Mouse (Mus musculus) kidney, postnatal 0 days (tissue): ENCODE data around the gene Nde1. TPM values are rescaled to one million over a fixed set of nuclear protein-coding genes. Genes with fewer than 3 reads are reported as not detected.

Experiments
- ATAC-seq: fragments of 200-750 bp; cut with Nextera tagmentation; replicated peaks from 2 replicates; pipeline ENCODE4 v1.8.0; 2017; ENCODE audit warnings: low read depth, moderate number of reproducible peaks, moderate TSS enrichment, moderate library complexity; ENCODE audit not compliant: low FRiP score
- DNase-seq: peaks from one replicate; pipeline ENCODE4 v3.0.0-alpha.2; 2016; ENCODE audit warnings: low spot score
- H3K27ac ChIP-seq: fragments of 300-500 bp; sonication (generic); 2 replicates; pipeline ENCODE4 v1.5.1; 2014; ENCODE audit warnings: mild to moderate bottlenecking
- H3K27me3 ChIP-seq: fragments of 300-500 bp; sonication (generic); 2 replicates; pipeline ENCODE4 v1.6.1; 2014; ENCODE audit warnings: low read length, mixed read lengths; ENCODE audit not compliant: insufficient read depth
- H3K36me3 ChIP-seq: fragments of 300-500 bp; sonication (generic); 2 replicates; pipeline ENCODE4 v1.6.1; 2014; ENCODE audit warnings: low read length, mixed read lengths; ENCODE audit not compliant: insufficient read depth
- H3K4me1 ChIP-seq: fragments of 300-500 bp; sonication (generic); replicated peaks from 2 replicates; pipeline ENCODE4 v1.6.1; 2014; ENCODE audit warnings: antibody characterized with exemption, low read length, mixed read lengths; ENCODE audit not compliant: insufficient read depth
- H3K4me2 ChIP-seq: fragments of 300-500 bp; sonication (generic); 2 replicates; pipeline ENCODE4 v1.6.1; 2014; ENCODE audit warnings: mild to moderate bottlenecking, low read length, moderate library complexity, mixed read lengths
- H3K4me3 ChIP-seq: fragments of 300-500 bp; sonication (generic); replicated peaks from 2 replicates; pipeline ENCODE4 v1.5.1; 2014; ENCODE audit warnings: low read depth, low read length
- H3K9ac ChIP-seq: fragments of 300-500 bp; sonication (generic); 2 replicates; pipeline ENCODE4 v1.6.1; 2014; ENCODE audit warnings: low read depth, low read length
- H3K9me3 ChIP-seq: fragments of 300-500 bp; sonication (generic); replicated peaks from 2 replicates; pipeline ENCODE4 v1.6.1; 2016; ENCODE audit warnings: low read length, inconsistent platforms, mixed read lengths
- CTCF ChIP-seq: IDR thresholded peaks from 2 replicates; pipeline ENCODE4 v1.5.1; 2016; ENCODE audit warnings: antibody characterized with exemption, low read depth, mild to moderate bottlenecking, moderate library complexity
- WGBS: fragments of 180-500 bp; shearing (Covaris S2); extraction: QIAGEN DNeasy Blood & Tissue Kit; methylation state at CpG from one replicate; pipeline ENCODE4 v1.1.7; 2014; 5-methylcytosine and 5-hydroxymethylcytosine counted together
- polyA plus RNA-seq: library from polyadenylated mRNA; unstranded; fragments of >200 nt; fragmentation: Nextera tagmentation; extraction: Ambion mirVana; gene quantifications from 2 replicates; pipeline ENCODE4 v1.2.1, GENCODE M21; 2015

Nde1 gene
- polyA plus RNA-seq, 1 experiment from 2014 or later, result 67.3 TPM

GRCm38 (mm10) chr16:14158936-14159745 lies 3.9 kb upstream of the Nde1 start:
- no peaks in the 10 kb centered on the region for H3K27me3 ChIP-seq
- no peak; the same call in 1 of the 2 replicates for TF ChIP-seq CTCF

DNA sequence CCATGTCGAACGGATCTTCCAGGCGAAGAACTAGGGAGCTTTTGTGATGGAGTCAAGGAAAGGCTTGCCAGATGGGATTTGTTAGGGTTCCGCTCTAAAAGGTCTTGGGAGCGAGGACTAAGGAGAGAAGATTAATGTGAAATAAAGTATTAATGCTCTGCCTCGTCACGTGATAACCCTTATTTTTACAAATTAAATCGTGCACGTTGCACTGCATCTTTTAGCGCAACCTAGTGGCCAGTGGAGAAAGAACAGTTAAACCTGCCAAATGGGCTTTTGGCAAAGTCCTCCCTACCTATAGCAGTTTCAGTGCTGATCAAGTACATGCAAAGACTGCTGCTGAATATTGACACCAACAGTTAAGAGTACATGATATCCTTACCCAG lies 3.3 kb upstream of the Nde1 start:
- TF ChIP-seq CTCF, result peak; percentile 93
- H3K4me2 ChIP-seq, result peak overlapping the region; percentile 61
- ATAC-seq, result no peak; the same call in 1 of the 2 replicates
- WGBS, result under 1% methylated on average over 10 of the region's 10 CpGs
- H3K27me3 ChIP-seq, result no peaks in the 10 kb centered on the region
- H3K4me3 ChIP-seq, result peak overlapping the region; percentile 44
- peak overlapping the region; percentile 94 for H3K27ac ChIP-seq
- no peaks in the 10 kb centered on the region for H3K9me3 ChIP-seq
- no peaks in the 10 kb centered on the region for H3K36me3 ChIP-seq
- 0 out of 2 replicates have a peak, but pooled peaks cover 4% of the 10 kb centered on the region for H3K4me1 ChIP-seq
- peak overlapping the region; percentile 67 for H3K9ac ChIP-seq
- DNase-seq, result peak; percentile 93

More at GRCm38 (mm10) chr16:14158936-14159745, 3.9 kb upstream of the Nde1 start:
- Histone ChIP-seq H3K27ac (peak overlapping the region; percentile 94), H3K36me3 (no peaks in the 10 kb centered on the region), H3K9ac (peak overlapping the region; percentile 80), H3K9me3 (no peaks in the 10 kb centered on the region), H3K4me2 (peak overlapping the region; percentile 77), H3K4me1 (0 out of 2 replicates have a peak, but pooled peaks cover 3% of the 10 kb centered on the region), H3K4me3 (peak overlapping the region; percentile 75)
- WGBS, result under 1% methylated on average over 46 of the region's 58 CpGs
- DNase-seq, result peak; percentile 100
- ATAC-seq, result peak; percentile 95

DNA sequence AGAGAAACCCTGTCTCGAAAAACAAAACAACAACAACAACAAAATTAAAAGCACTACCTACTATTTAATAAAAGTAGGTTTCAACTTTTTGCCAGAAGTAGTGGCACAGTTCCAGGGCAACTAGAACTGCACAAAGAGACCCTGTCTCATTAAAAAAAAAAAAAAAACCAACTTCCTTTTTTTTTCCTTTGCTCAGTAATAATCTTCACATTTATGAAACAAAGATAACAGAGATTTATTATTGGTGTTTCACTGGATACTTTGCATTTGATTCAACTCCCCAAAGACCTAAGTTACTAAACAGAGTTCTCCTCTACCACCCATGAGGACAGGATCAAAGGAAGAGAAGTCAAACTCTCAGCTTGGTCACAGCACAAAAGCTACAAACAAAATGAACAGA lies 2.1 kb upstream of the Nde1 start:
- Histone ChIP-seq H3K27me3 (no peaks in the 10 kb centered on the region), H3K9me3 (no peaks in the 10 kb centered on the region), H3K4me3 (no peak overlapping the region), H3K27ac (no peak overlapping the region), H3K36me3 (no peaks in the 10 kb centered on the region), H3K4me1 (0 out of 2 replicates have a peak, but pooled peaks cover 4% of the 10 kb centered on the region), H3K9ac (no peak overlapping the region), H3K4me2 (no peak overlapping the region)
- ATAC-seq (no peak), DNase-seq (no peak)
- WGBS, result 78% methylated on average over 1 of the region's 1 CpGs
- no peak for TF ChIP-seq CTCF

GRCm38 (mm10) chr16:14163731-14164130 lies 656 bp downstream of the Nde1 start:
- no peak for DNase-seq

GRCm38 (mm10) chr16:14166490-14166889 lies 3.4 kb downstream of the Nde1 start:
- Histone ChIP-seq H3K36me3 (peaks cover 19% of the 10 kb centered on the region), H3K9me3 (no peaks in the 10 kb centered on the region), H3K27me3 (no peaks in the 10 kb centered on the region), H3K4me2 (no peak overlapping the region), H3K9ac (no peak overlapping the region), H3K4me3 (no peak overlapping the region), H3K27ac (no peak overlapping the region), H3K4me1 (0 out of 2 replicates have a peak, but pooled peaks cover 4% of the 10 kb centered on the region)
- ATAC-seq (no peak), DNase-seq (no peak)
- TF ChIP-seq CTCF, result no peak
- 94% methylated on average over 4 of the region's 4 CpGs for WGBS

More at GRCm38 (mm10) chr16:14163731-14164130, 656 bp downstream of the Nde1 start:
- Histone ChIP-seq H3K4me1 (0 out of 2 replicates have a peak, but pooled peaks cover 4% of the 10 kb centered on the region), H3K4me2 (peak overlapping the region; percentile 71), H3K27me3 (no peaks in the 10 kb centered on the region), H3K9ac (peak overlapping the region; percentile 73), H3K36me3 (no peaks in the 10 kb centered on the region), H3K27ac (no peak overlapping the region; the same call in 1 of the 2 replicates), H3K4me3 (peak overlapping the region; percentile 60), H3K9me3 (no peaks in the 10 kb centered on the region)
- no peak for TF ChIP-seq CTCF
- 3% methylated on average over 10 of the region's 10 CpGs for WGBS
- ATAC-seq, result no peak

- no peak for ATAC-seq
Measured at GRCm38 (mm10) chr16:14169706-14170105, 6.6 kb downstream of the Nde1 start.

More at GRCm38 (mm10) chr16:14169706-14170105, 6.6 kb downstream of the Nde1 start:
- Histone ChIP-seq H3K4me1 (no peaks in the 10 kb centered on the region), H3K9ac (no peak overlapping the region), H3K27ac (no peak overlapping the region), H3K4me2 (no peak overlapping the region), H3K27me3 (no peaks in the 10 kb centered on the region), H3K4me3 (no peak overlapping the region), H3K9me3 (no peaks in the 10 kb centered on the region), H3K36me3 (peaks cover 42% of the 10 kb centered on the region)
- no peak for TF ChIP-seq CTCF
- WGBS, result 88% methylated on average over 1 of the region's 1 CpGs
- no peak for DNase-seq
